Mouse (Mus musculus) ovary, adult 2 months (tissue): ENCODE data around the gene Tesk2. TPM values are rescaled to one million over a fixed set of nuclear protein-coding genes. Genes with fewer than 3 reads are reported as not detected.

Experiments
- polyA plus RNA-seq: library from polyadenylated mRNA; depleted of rRNA; stranded (reverse); fragments of >200 nt; gene quantifications from 2 replicates; pipeline ENCODE4 v1.2.3, GENCODE M21; 2012; rRNA removed

Tesk2 gene
- 3.3 and 4.7 TPM in 2 replicates for polyA plus RNA-seq

DNA sequence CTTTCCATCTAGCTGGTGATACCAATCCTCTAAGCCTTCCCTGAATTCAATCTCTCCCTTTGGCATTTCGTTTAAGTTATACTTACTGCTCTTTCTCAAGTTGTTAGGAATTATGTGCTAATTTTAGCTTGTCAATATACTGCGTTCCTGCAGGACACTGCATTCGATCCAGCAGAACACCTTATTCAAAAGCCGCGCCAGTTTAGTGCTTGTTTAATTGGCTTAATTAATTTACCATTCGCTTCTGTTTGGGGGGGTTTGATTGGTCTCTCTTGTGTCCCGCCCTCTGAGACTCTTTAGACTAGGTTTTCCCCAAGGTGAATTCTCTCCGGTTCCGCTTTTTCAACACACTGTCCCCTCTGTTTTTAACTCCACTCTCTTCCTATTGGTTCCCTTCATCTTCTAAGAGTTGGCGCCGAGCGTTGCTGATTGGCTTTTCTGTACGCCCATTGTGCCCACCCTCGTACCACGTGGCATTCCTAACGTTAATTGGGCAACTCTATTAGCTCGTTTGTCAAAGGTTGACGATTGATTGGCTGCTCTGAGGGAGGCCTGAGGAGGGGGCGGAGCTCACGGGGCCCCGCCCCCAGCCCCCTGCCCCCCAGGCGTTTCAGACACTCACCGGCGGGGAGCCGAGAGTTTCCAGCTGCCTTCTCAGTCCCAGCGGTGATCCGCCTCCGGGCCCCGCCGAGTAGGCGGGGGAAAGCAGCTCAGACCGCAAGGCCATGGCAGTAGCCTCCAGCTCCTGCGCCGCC, at the start of gene Tesk2:
TSS of gene Tesk2 (plus strand) at position 606 of the 755 bp plus-strand sequence.

DNA sequence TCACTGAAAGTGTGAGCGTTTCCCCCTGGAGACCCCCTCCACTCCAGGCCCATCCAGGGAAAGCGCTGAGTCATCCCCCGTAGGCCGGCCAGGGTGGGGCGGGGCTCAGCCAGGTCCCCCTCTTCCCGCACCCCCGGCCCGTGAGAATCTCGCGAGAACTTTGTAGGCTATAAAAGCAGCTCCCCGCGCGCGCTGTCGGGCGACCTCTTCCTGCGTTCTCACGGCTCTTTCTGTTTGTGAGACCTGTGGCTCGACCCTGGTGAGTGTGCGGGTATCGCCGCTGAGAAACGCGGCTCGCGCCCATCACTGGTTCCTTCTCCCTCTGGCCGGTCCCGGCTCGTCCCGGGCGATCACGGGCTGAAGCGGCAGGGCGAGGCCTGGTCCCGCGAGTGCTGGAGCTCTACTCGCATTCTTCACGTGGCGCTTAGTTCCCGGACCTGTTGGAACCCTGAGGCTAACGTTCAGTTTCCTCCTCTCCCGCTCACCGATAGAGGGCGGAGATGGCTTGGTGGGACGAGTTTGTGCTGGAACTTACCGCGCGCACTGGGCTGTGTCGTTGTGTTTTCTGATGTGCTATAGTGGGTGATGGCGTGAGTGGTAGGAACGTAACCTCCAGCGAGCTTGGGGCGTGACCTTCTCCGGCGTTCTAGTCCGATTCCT, 35.2 kb upstream of the Tesk2 start, which contains the start of gene Prdx1:
TSS of gene Prdx1 (plus strand) at position 143 of the 660 bp plus-strand sequence.

DNA sequence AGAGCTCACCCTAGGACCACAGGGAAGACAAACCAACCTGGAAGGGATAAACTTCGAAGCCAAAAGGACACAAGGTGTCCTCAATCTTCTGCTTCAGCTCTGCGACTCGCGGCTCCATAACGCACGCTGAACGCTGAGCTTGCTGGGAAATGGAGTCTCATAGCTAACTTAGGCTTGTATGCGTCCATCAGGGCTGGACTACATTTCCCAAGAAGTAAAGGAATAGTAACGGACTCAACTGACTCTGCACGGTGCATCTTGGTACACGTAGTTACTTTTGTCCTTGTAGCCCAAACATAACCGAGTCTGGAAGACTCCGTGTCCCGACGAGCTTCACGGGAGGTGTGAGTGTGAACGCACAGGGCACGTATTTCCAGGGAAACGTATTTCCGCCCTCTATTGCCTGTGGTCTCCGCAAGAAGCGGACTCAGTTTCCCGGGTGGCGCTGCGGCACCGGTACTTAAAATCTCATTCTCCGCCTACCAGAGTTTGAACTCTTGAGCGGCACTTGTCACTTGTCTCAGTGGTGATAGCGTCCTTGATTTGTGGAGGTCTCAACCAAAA, 12.5 kb upstream of the Tesk2 start, which contains the start of the genes Mmachc and Ccdc163:
TSS of gene Mmachc (minus strand) at position 206 of the 564 bp plus-strand sequence.
TSS of gene Ccdc163 (plus strand) at position 309 of the 564 bp plus-strand sequence.

DNA sequence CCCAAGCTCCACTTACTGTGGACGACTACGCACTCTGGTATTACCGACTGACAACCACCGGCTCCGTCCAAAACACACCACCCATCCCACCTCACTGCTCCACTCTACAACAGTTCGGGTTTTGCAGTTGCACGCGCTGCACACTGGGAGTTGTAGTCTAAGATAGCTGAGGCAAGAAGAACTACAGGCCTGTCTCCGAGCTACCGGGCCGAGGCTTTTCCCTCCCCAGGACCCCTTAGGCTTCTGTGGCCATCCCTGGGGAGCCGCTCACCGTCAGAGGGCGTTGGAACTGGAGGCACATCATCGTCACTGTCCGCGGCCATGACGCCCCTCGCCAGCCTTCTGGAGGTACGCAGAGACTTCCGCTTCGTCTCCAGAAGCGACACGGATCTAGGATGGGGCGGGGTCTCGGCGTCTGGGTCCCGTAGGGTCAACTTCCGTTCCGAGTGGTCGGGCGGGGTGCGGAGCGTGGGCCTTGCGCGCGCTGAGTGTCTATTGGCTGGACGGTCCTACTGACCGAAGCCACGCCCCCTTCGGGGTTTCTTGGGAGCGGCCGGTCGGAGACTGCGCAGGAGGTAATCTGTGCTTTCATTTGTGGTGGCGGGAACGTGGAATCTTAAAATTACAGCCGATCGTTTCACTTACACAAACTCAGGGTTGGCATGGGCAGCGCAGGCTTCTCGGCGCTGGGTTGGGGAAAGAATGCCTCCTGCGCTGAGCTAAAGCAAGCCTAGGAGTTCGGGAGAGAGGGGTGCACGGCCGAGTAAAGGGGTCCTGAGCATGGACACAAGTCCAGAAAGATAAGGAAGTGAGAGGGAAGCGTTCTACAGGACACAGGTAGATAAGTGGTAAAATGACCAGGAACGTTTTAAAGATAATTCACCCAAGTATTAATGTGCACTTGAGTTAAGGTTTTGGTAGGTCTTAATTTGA, 86.7 kb downstream of the Tesk2 start, which contains the start of the genes Toe1 and Mutyh:
TSS of gene Toe1 (minus strand) at position 444 of the 933 bp plus-strand sequence.
TSS of gene Mutyh (plus strand) at position 527 of the 933 bp plus-strand sequence.

DNA sequence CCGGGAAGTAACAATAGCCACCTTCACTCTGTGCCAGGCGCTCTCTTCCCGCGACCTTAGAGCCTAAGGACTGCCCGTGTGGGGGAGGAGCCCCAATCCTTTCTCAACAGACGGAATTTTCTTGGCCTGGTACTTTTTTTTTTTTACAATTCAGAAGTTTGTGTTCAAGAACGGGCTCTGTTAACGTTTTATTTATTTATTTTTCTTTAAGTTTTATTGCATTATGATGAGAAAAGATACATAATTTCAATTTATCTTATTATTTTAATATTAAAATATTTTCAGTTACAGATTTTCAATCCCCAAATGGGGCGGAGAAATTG, 100.9 kb downstream of the Tesk2 start, which contains the start of gene Hpdl:
TSS of gene Hpdl (minus strand) at position 14 of the 323 bp plus-strand sequence.

Other genes with a start within 250 kb of the Tesk2 start
- 1.1 and 1.7 TPM in 2 replicates for gene Ipp, start 213.4 kb upstream of the Tesk2 start, polyA plus RNA-seq
- gene Tmem69, start 165.0 kb upstream of the Tesk2 start, polyA plus RNA-seq = 2.3 and 2.6 TPM in 2 replicates
- 18.0 and 32.4 TPM in 2 replicates for gene Gpbp1l1, start 163.3 kb upstream of the Tesk2 start, polyA plus RNA-seq
- 46.2 and 60.7 TPM in 2 replicates for gene Ccdc17, start 124.3 kb upstream of the Tesk2 start, polyA plus RNA-seq
- gene Nasp, start 93.0 kb upstream of the Tesk2 start, polyA plus RNA-seq = 2.1 and 3.8 TPM in 2 replicates
- 495 and 544 TPM in 2 replicates for gene Akr1a1, start 69.3 kb upstream of the Tesk2 start, polyA plus RNA-seq
- 37.5 and 56.0 TPM in 2 replicates for gene Prdx1, start 35.4 kb upstream of the Tesk2 start, polyA plus RNA-seq
- 7.6 and 10.1 TPM in 2 replicates for gene Mmachc, start 12.5 kb upstream of the Tesk2 start, polyA plus RNA-seq
- 32.7 and 45.1 TPM in 2 replicates for gene Ccdc163, start 12.4 kb upstream of the Tesk2 start, polyA plus RNA-seq
- 35.7 and 36.6 TPM in 2 replicates for gene Toe1, start 86.7 kb downstream of the Tesk2 start, polyA plus RNA-seq
- 9.3 and 12.4 TPM in 2 replicates for gene Mutyh, start 86.8 kb downstream of the Tesk2 start, polyA plus RNA-seq
- gene Hpdl, start 100.8 kb downstream of the Tesk2 start, polyA plus RNA-seq = 2.5 and 3.4 TPM in 2 replicates
- 2.9 and 4.0 TPM in 2 replicates for gene Zswim5, start 156.4 kb downstream of the Tesk2 start, polyA plus RNA-seq